Mouse (Mus musculus) neural tube, embryonic 15.5 days (tissue): ENCODE results near the gene Vangl1. TPM values are rescaled to one million over a fixed set of nuclear protein-coding genes. Genes with fewer than 3 reads are reported as not detected.

ENCODE experiments used
- ATAC-seq: fragments of 200-750 bp; cut with Nextera tagmentation; 2 replicates; pipeline ENCODE4 v1.8.0; 2017; ENCODE audit warnings: mild to moderate bottlenecking, moderate TSS enrichment, moderate library complexity; ENCODE audit not compliant: low FRiP score
- H3K27ac ChIP-seq: fragments of 300-500 bp; sonication (generic); replicated peaks from 2 replicates; pipeline ENCODE4 v1.5.1; 2015; ENCODE audit warnings: mild to moderate bottlenecking, inconsistent platforms
- H3K27me3 ChIP-seq: fragments of 300-500 bp; sonication (generic); replicated peaks from 2 replicates; pipeline ENCODE4 v1.6.1; 2015; ENCODE audit warnings: inconsistent platforms
- H3K36me3 ChIP-seq: fragments of 300-500 bp; sonication (generic); 2 replicates; pipeline ENCODE4 v1.6.1; 2015; ENCODE audit warnings: inconsistent platforms
- H3K4me1 ChIP-seq: fragments of 300-500 bp; sonication (generic); 2 replicates; pipeline ENCODE4 v1.6.1; 2015; ENCODE audit warnings: inconsistent platforms
- H3K4me2 ChIP-seq: fragments of 300-500 bp; sonication (generic); 2 replicates; pipeline ENCODE4 v1.6.1; 2015; ENCODE audit warnings: inconsistent platforms, mild to moderate bottlenecking, moderate library complexity
- H3K4me3 ChIP-seq: fragments of 300-500 bp; sonication (generic); replicated peaks from 2 replicates; pipeline ENCODE4 v1.5.1; 2015; ENCODE audit warnings: mild to moderate bottlenecking, inconsistent platforms
- H3K9ac ChIP-seq: fragments of 300-500 bp; sonication (generic); replicated peaks from 2 replicates; pipeline ENCODE4 v1.6.1; 2015; ENCODE audit warnings: mild to moderate bottlenecking, inconsistent platforms
- H3K9me3 ChIP-seq: fragments of 300-500 bp; sonication (generic); replicated peaks from 2 replicates; pipeline ENCODE4 v1.6.1; 2016; ENCODE audit warnings: inconsistent platforms
- WGBS: fragments of 180-500 bp; shearing (Covaris S2); methylation state at CpG from one replicate; pipeline ENCODE4 v1.1.7; 2015; ENCODE audit warnings: mixed read lengths; 5-methylcytosine and 5-hydroxymethylcytosine counted together
- polyA plus RNA-seq: library from polyadenylated mRNA; unstranded; fragments of >200 nt; fragmentation: Nextera tagmentation; extraction: Ambion mirVana; gene quantifications from 2 replicates; pipeline ENCODE4 v1.2.1, GENCODE M21; 2015

Gene Vangl1
- polyA plus RNA-seq, 1 experiment from 2014 or later = 9.0 TPM

GRCm38 (mm10) chr3:102140606-102141005 is 63.9 kb downstream of the Vangl1 start:
- Histone ChIP-seq H3K36me3 (no peaks in the 10 kb centered on the region), H3K27me3 (no peaks in the 10 kb centered on the region), H3K9ac (no peak overlapping the region), H3K9me3 (no peaks in the 10 kb centered on the region), H3K4me2 (no peak overlapping the region), H3K4me3 (no peak overlapping the region), H3K27ac (no peak overlapping the region), H3K4me1 (peaks cover 5% of the 10 kb centered on the region; the same call in 1 of the 2 replicates)
- 94% methylated on average over 6 of the region's 6 CpGs for WGBS
- ATAC-seq = no peak

DNA sequence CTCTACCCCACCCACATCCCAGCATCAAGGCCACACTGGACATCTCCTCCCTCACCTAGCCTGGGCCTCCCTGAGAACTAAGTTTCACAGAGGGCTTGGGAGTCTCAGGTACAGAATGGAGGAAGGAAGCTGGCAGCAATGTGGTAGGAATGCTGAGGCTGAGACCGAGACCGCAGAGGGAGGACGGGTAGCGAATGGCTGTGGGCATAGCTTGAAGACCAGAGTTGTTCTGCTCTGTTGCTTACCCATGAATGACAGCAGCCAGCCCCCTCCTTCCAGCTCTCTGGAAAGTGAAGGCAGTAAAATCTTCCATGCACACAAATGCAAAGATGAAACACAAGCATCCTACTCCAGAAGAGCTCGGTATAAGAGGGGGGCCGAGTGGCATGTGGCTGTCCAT is 65.6 kb downstream of the Vangl1 start:
- WGBS = 67% methylated on average over 6 of the region's 6 CpGs
- ATAC-seq = no peak
- no peak overlapping the region for H3K9ac ChIP-seq

GRCm38 (mm10) chr3:102137158-102137557 is 67.3 kb downstream of the Vangl1 start:
- no peaks in the 10 kb centered on the region for H3K9me3 ChIP-seq
- peaks cover 9% of the 10 kb centered on the region; the same call in 1 of the 2 replicates for H3K4me1 ChIP-seq
- no peak overlapping the region for H3K9ac ChIP-seq
- 0 out of 2 replicates have a peak, but pooled peaks have one; percentile 33 for ATAC-seq
- no peaks in the 10 kb centered on the region for H3K36me3 ChIP-seq
- no peaks in the 10 kb centered on the region for H3K27me3 ChIP-seq
- 0 out of 2 replicates have a peak overlapping the region, but pooled peaks have one; percentile 45 for H3K27ac ChIP-seq
- H3K4me2 ChIP-seq = no peak overlapping the region
- WGBS = 71% methylated on average over 10 of the region's 10 CpGs
- no peak overlapping the region for H3K4me3 ChIP-seq

More for the DNA sequence above, 65.6 kb downstream of the Vangl1 start:
- H3K9me3 ChIP-seq = no peaks in the 10 kb centered on the region
- H3K4me1 ChIP-seq = peaks cover 9% of the 10 kb centered on the region; the same call in 1 of the 2 replicates
- no peak overlapping the region for H3K4me2 ChIP-seq
- H3K36me3 ChIP-seq = no peaks in the 10 kb centered on the region
- no peak overlapping the region for H3K27ac ChIP-seq
- no peaks in the 10 kb centered on the region for H3K27me3 ChIP-seq
- H3K4me3 ChIP-seq = no peak overlapping the region

- no peak overlapping the region for H3K9ac ChIP-seq
- ATAC-seq = no peak
Measured at GRCm38 (mm10) chr3:102135389-102136113, 68.9 kb downstream of the Vangl1 start.

DNA sequence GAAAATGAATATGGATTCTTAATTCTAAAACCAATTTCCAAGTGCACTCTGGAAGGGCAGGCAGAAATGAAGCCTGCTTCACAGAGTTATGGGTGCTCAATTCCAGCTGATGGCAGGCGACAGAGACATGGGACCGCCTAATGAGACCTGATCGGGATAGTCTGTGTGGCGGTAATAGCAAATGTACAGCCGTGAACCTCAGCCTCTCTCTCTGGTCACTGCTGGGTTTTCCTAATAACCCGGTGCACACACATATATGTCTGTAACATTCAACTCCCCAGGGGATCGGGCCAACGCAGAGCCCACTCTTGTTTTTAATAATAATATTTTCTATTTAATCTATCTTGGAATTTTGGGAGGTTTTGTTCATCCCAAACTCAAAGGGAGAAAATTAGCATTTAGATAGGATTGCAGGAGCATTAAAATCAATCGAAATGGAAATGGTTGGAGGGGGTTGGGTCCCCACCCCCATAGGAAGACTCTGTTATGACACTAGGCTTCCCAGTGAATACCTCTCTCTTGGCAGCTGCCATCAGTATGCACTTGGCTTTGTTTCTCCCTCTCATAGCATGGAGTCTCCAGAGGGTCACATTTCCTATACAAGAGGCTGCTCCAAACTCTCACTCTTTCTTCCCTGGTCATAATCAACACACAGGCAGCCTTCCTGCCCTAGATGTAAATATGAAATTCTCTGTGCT is 72.7 kb downstream of the Vangl1 start:
- Histone ChIP-seq H3K9me3 (no peaks in the 10 kb centered on the region), H3K27me3 (no peaks in the 10 kb centered on the region), H3K9ac (no peak overlapping the region), H3K4me2 (no peak overlapping the region), H3K27ac (no peak overlapping the region), H3K36me3 (no peaks in the 10 kb centered on the region), H3K4me3 (no peak overlapping the region), H3K4me1 (peaks cover 9% of the 10 kb centered on the region; the same call in 1 of the 2 replicates)
- WGBS = 72% methylated on average over 9 of the region's 9 CpGs
- 0 out of 2 replicates have a peak, but pooled peaks have one; percentile 40 for ATAC-seq

More at GRCm38 (mm10) chr3:102135389-102136113, 68.9 kb downstream of the Vangl1 start:
- WGBS = 16% methylated on average over 10 of the region's 10 CpGs
- no peak overlapping the region for H3K27ac ChIP-seq
- H3K4me2 ChIP-seq = no peak overlapping the region
- H3K27me3 ChIP-seq = no peaks in the 10 kb centered on the region
- peaks cover 9% of the 10 kb centered on the region; the same call in 1 of the 2 replicates for H3K4me1 ChIP-seq
- H3K36me3 ChIP-seq = no peaks in the 10 kb centered on the region
- H3K9me3 ChIP-seq = no peaks in the 10 kb centered on the region
- no peak overlapping the region for H3K4me3 ChIP-seq

DNA sequence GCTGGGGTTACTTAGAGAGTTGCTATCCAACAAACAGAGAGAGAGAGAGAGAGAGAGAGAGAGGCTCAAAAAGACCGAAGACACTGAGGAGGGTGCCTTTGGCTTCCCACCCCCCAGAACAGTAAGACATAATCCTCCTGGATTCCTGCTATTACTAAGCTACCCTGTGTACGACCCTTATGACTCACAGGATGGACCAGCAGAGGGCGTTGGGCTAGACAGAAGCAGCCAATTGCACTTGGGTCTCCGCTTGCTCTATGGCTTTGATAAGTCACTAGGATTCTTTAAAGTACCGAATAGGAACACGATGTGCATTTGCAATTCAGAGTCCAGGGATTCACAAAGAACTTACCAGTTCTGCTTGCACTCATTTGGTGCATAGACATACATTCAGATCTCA is 74.0 kb downstream of the Vangl1 start:
- H3K4me2 ChIP-seq = no peak overlapping the region
- no peak overlapping the region for H3K9ac ChIP-seq
- WGBS = 76% methylated on average over 6 of the region's 6 CpGs
- no peak overlapping the region for H3K4me3 ChIP-seq
- no peaks in the 10 kb centered on the region for H3K36me3 ChIP-seq
- no peaks in the 10 kb centered on the region for H3K9me3 ChIP-seq
- no peaks in the 10 kb centered on the region for H3K27me3 ChIP-seq
- H3K4me1 ChIP-seq = peaks cover 3% of the 10 kb centered on the region; the same call in 1 of the 2 replicates
- no peak overlapping the region for H3K27ac ChIP-seq
- ATAC-seq = no peak

- Histone ChIP-seq H3K27me3 (no peaks in the 10 kb centered on the region), H3K4me3 (no peak overlapping the region), H3K9ac (no peak overlapping the region), H3K27ac (no peak overlapping the region), H3K36me3 (no peaks in the 10 kb centered on the region), H3K9me3 (no peaks in the 10 kb centered on the region), H3K4me2 (no peak overlapping the region), H3K4me1 (no peaks in the 10 kb centered on the region)
- WGBS = 90% methylated on average over 2 of the region's 2 CpGs
- no peak for ATAC-seq
Measured at GRCm38 (mm10) chr3:102128242-102128641, 76.3 kb downstream of the Vangl1 start.

- Histone ChIP-seq H3K27ac (no peak overlapping the region), H3K27me3 (no peaks in the 10 kb centered on the region), H3K4me2 (no peak overlapping the region), H3K36me3 (no peaks in the 10 kb centered on the region), H3K9me3 (no peaks in the 10 kb centered on the region), H3K4me3 (no peak overlapping the region), H3K9ac (no peak overlapping the region), H3K4me1 (no peaks in the 10 kb centered on the region)
- 81% methylated on average over 2 of the region's 2 CpGs for WGBS
- no peak for ATAC-seq
Measured at GRCm38 (mm10) chr3:102127114-102127513, 77.4 kb downstream of the Vangl1 start.

- WGBS = 32% methylated on average over 1 of the region's 1 CpGs
- Histone ChIP-seq H3K4me3 (no peak overlapping the region), H3K36me3 (no peaks in the 10 kb centered on the region), H3K9me3 (no peaks in the 10 kb centered on the region), H3K9ac (no peak overlapping the region), H3K4me2 (no peak overlapping the region), H3K4me1 (no peaks in the 10 kb centered on the region), H3K27ac (no peak overlapping the region), H3K27me3 (no peaks in the 10 kb centered on the region)
- no peak for ATAC-seq
Measured at GRCm38 (mm10) chr3:102125546-102125945, 78.9 kb downstream of the Vangl1 start.

- Histone ChIP-seq H3K9ac (no peak overlapping the region), H3K27ac (no peak overlapping the region), H3K27me3 (no peaks in the 10 kb centered on the region), H3K4me1 (no peaks in the 10 kb centered on the region), H3K4me2 (no peak overlapping the region), H3K36me3 (no peaks in the 10 kb centered on the region), H3K9me3 (no peaks in the 10 kb centered on the region), H3K4me3 (no peak overlapping the region)
- 83% methylated on average over 6 of the region's 6 CpGs for WGBS
- no peak for ATAC-seq
Measured at GRCm38 (mm10) chr3:102123654-102124053, 80.8 kb downstream of the Vangl1 start.

DNA sequence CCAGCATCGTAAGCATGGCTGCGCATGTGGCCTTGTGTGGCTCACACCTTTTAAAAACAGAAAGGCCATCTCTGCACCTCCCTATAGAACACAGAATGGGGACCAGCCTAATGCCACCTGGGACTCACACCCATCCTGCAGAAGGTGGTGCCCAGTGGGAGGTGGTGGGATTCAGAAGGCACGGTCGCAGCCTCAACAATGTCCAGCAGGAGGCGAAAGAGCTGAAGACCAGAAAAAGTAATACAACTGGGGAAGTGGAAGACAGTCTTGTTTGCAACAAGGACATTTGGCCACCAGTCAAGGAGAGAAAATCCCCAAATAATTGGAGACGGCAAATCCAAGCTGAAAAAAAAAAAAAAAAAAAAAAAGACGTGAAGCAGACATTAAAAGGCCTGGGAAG is 82.4 kb downstream of the Vangl1 start:
- no peaks in the 10 kb centered on the region for H3K36me3 ChIP-seq
- H3K27ac ChIP-seq = no peak overlapping the region
- H3K27me3 ChIP-seq = no peaks in the 10 kb centered on the region
- no peaks in the 10 kb centered on the region for H3K9me3 ChIP-seq
- H3K4me2 ChIP-seq = no peak overlapping the region
- WGBS = 77% methylated on average over 7 of the region's 7 CpGs
- ATAC-seq = no peak
- no peak overlapping the region for H3K4me3 ChIP-seq
- H3K9ac ChIP-seq = no peak overlapping the region
- H3K4me1 ChIP-seq = no peaks in the 10 kb centered on the region

DNA sequence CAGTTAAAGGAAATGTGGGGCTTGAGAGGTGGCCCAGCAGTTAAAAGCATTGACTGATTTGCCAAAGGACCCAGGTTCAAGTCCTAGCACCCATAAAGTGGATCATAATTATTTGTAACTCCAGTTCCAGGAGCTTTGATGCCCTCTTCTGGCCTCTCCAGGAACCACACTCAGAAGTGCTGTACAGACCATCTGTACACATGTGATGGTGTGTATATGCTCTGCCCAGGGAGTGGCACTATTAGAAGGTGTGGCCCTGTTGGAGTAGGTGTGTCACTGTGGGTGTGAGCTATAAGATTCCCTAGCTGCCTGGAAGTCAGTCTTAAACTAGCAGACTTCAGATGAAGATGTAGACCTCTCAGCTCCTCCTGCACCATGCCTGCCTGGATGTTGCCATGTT is 83.5 kb downstream of the Vangl1 start:
- Histone ChIP-seq H3K27ac (no peak overlapping the region), H3K4me1 (no peaks in the 10 kb centered on the region)

More for the DNA sequence above, 83.5 kb downstream of the Vangl1 start:
- no peak for ATAC-seq
- Histone ChIP-seq H3K9me3 (no peaks in the 10 kb centered on the region), H3K27me3 (no peaks in the 10 kb centered on the region), H3K4me2 (no peak overlapping the region), H3K9ac (no peak overlapping the region), H3K4me3 (no peak overlapping the region), H3K36me3 (no peaks in the 10 kb centered on the region)
